Comparison of ENCODE assay signal across 8 mouse cellular contexts in the genomic region with DNA sequence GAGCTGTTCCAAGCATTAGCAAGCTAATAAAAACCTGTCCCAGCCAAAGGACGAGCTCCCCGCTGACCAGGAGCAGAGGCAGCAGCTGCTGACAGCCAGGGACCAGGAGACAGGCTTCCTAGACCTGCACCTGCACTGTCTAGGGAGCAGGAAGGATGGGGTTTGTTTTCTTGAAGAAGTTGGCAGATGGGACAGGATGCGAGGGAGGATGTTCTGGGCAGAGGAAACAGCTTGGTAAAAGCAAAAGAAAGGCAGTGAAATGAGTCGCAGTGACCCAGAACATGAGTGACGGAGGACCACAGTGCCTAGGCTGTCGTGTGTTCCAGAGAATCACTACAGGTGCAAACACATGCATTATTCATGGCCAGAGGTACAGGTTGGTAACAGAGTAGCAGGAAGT. TPM values are rescaled to one million over a fixed set of nuclear protein-coding genes. Genes with fewer than 3 reads are reported as not detected.
DNase-seq lines count a peak whose midpoint lies in the region.

No protein-coding gene starts in this region.

- peak; percentile 92 for DNase-seq in heart, adult 11 months
- no peak for DNase-seq in heart, adult 8-10 months (ENCODE audit: low spot score)
- peak; percentile 77 for DNase-seq in right cerebral cortex, adult 18-20 months
- no peak for DNase-seq in right cerebral cortex, postnatal 14 days
- peak; percentile 21 to 41 for DNase-seq in left cerebral cortex, postnatal 14 days (ENCODE audit: low spot score in 2 of 2)
- peak; percentile 56 for DNase-seq in thymus, postnatal 25 days
- no peak for DNase-seq in c-Kit-positive CD71-positive TER-119-positive erythroid progenitor cells, embryonic 14.5 days (ENCODE audit: low spot score)
- DNase-seq in cerebellum, adult 11 months, result no peak

- intact Hi-C loops in left cerebral cortex, postnatal 14 days (cut with DNase I), result no loop called here

RNA-seq across cellular contexts. Expression of a gene that starts 27.7 kb away (rescaled TPM):
- 10 to 100 TPM; 28.6 to 35.3 (median 32.5) TPM for total RNA-seq in heart, adult 8-10 months (2022)
- 10 to 100 TPM; 20.8 to 28.5 TPM for total RNA-seq in left cerebral cortex, postnatal 14 days (2021)

Comparison
In these comparisons a context has a peak if more than half of its experiments do, and no peak if none do; other contexts are left out.
1. DNase-seq: peak in heart, adult 11 months (single experiment), right cerebral cortex, adult 18-20 months (single experiment), left cerebral cortex, postnatal 14 days (2 of 2) and thymus, postnatal 25 days (single experiment); none in heart, adult 8-10 months (single experiment), right cerebral cortex, postnatal 14 days (single experiment), c-Kit-positive CD71-positive TER-119-positive erythroid progenitor cells, embryonic 14.5 days (single experiment) and cerebellum, adult 11 months (single experiment).